Mouse (Mus musculus): Measurements from ENCODE around the gene Zfp213. TPM values are rescaled to one million over a fixed set of nuclear protein-coding genes. Genes with fewer than 3 reads are reported as not detected.

The Zfp213 gene
- polyA plus RNA-seq, 1 experiment from 2014 or later = 8.9 TPM

DNA sequence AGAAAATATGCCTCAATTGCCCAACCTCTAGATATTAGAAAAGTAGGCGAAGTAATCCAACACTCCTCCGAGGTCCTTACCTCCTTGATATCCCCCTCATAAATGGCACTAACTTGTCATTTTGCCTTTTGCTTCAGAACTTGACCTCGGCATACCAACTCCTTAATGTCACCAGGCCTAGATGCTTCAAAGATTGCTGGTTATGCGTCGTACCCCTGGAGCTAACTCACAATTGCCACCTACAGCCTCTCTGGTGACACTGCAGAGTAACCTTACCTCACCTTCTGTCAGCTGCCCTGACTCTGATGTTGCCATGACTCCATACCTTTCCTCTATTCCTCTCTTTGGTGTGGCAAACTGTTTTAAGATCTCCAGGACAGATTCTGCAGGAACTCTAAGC, 2.7 kb upstream of the Zfp213 start:
- no peak for DNase-seq (ENCODE audit: low spot score)
- 43% methylated on average over 5 of the region's 5 CpGs for WGBS

DNA sequence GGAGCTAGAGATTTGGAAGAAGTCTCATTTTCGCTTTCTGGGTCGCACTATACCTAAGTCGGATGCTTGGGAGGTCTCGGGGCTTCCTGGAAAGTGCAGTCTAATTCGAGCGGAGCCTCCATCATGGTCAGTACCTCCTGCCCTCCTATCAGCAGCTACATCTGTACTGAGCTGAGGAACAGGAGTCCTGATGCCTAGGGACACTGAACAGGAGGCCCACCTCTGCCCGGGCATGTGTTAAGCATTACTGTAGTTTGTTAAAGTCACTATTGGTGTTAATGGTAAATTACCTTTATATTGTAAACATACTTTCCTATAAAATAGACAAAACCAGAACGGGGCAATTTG, 304 bp upstream of the Zfp213 start:
- TF ChIP-seq CTCF (IDR thresholded peaks at IDR 0.05; ENCODE audit: low read depth) (no peak), EP300 (optimal IDR thresholded peaks at IDR 0.05) (no peak)
- ATAC-seq (ENCODE audit: low FRiP score, low TSS enrichment) = peak; percentile 79
- 4% methylated on average over 8 of the region's 8 CpGs for WGBS

More for the DNA sequence above, 2.7 kb upstream of the Zfp213 start:
- Histone ChIP-seq H3K36me3 (ENCODE audit: control insufficient read depth, insufficient read depth, low read length) (no peaks in the 10 kb centered on the region), H3K9ac (ENCODE audit: low read length) (no peak overlapping the region), H3K27ac (replicated peaks) (no peak overlapping the region), H3K4me2 (replicated peaks; ENCODE audit: low read depth) (no peak overlapping the region), H3K27me3 (ENCODE audit: control insufficient read depth, insufficient read depth, low read length) (no peaks in the 10 kb centered on the region), H3K4me3 (ENCODE audit: low read depth, low read length) (no peak overlapping the region), H3K9me3 (ENCODE audit: control insufficient read depth, low read length) (no peaks in the 10 kb centered on the region), H3K4me1 (replicated peaks; ENCODE audit: control insufficient read depth, insufficient read depth) (no peaks in the 10 kb centered on the region)
- no peak for ATAC-seq (ENCODE audit: low FRiP score, low TSS enrichment)
- TF ChIP-seq EP300 (optimal IDR thresholded peaks at IDR 0.05) (no peak), CTCF (IDR thresholded peaks at IDR 0.05; ENCODE audit: low read depth) (peak; percentile 57)

DNA sequence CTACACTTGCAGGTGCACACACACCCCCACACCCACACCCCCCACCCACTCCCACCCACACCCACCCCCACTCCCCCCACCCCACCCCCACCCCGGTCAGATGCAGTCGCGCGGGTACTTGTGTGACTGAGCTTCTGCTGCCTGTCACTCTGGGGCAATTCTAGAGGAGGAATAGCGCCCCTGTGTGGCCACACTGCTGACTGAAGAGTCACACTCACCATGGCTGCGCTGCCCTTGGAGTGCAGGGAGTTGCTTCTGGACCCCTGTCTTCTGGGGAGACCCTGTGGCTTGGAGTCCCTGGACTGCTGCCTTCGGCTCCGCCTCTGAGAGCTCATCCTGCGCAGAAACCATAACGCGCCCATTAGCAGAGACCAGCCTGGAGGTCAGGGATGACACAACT, 4.3 kb downstream of the Zfp213 start:
- Histone ChIP-seq H3K27ac (replicated peaks) (no peak overlapping the region), H3K4me1 (replicated peaks; ENCODE audit: control insufficient read depth, insufficient read depth) (no peaks in the 10 kb centered on the region), H3K9me3 (ENCODE audit: control insufficient read depth, low read length) (no peaks in the 10 kb centered on the region), H3K4me3 (ENCODE audit: low read depth, low read length) (no peak overlapping the region), H3K27me3 (ENCODE audit: control insufficient read depth, insufficient read depth, low read length) (no peaks in the 10 kb centered on the region), H3K4me2 (replicated peaks; ENCODE audit: low read depth) (no peak overlapping the region), H3K9ac (ENCODE audit: low read length) (no peak overlapping the region), H3K36me3 (ENCODE audit: control insufficient read depth, insufficient read depth, low read length) (peaks cover 9% of the 10 kb centered on the region; the same call in 1 of the 2 replicates)
- TF ChIP-seq CTCF (IDR thresholded peaks at IDR 0.05; ENCODE audit: low read depth) (peak; percentile 70), EP300 (optimal IDR thresholded peaks at IDR 0.05) (no peak)
- no peak for ATAC-seq (ENCODE audit: low FRiP score, low TSS enrichment)
- DNase-seq (ENCODE audit: low spot score) = peak; percentile 77
- 54% methylated on average over 11 of the region's 11 CpGs for WGBS

More for the DNA sequence above, 304 bp upstream of the Zfp213 start:
- H3K9me3 ChIP-seq (ENCODE audit: control insufficient read depth, low read length) = no peaks in the 10 kb centered on the region
- no peaks in the 10 kb centered on the region for H3K36me3 ChIP-seq (ENCODE audit: control insufficient read depth, insufficient read depth, low read length)
- peak overlapping the region; percentile 75 for H3K4me3 ChIP-seq (ENCODE audit: low read depth, low read length)
- H3K9ac ChIP-seq (ENCODE audit: low read length) = peak overlapping the region; percentile 91
- no peaks in the 10 kb centered on the region for H3K4me1 ChIP-seq (replicated peaks; ENCODE audit: control insufficient read depth, insufficient read depth)
- DNase-seq (ENCODE audit: low spot score) = no peak
- H3K4me2 ChIP-seq (replicated peaks; ENCODE audit: low read depth) = peak overlapping the region; percentile 68
- H3K27me3 ChIP-seq (ENCODE audit: control insufficient read depth, insufficient read depth, low read length) = no peaks in the 10 kb centered on the region
- H3K27ac ChIP-seq (replicated peaks) = peak overlapping the region; percentile 98

GRCm38 (mm10) chr17:23555243-23555916, 8.7 kb downstream of the Zfp213 start:
- DNase-seq (ENCODE audit: low spot score) = no peak
- peaks cover 9% of the 10 kb centered on the region; the same call in 1 of the 2 replicates for H3K36me3 ChIP-seq (ENCODE audit: control insufficient read depth, insufficient read depth, low read length)
- H3K27ac ChIP-seq (replicated peaks) = no peak overlapping the region
- H3K4me1 ChIP-seq (replicated peaks; ENCODE audit: control insufficient read depth, insufficient read depth) = no peaks in the 10 kb centered on the region; the same call in 1 of the 2 replicates
- H3K9ac ChIP-seq (ENCODE audit: low read length) = no peak overlapping the region
- ATAC-seq (ENCODE audit: low FRiP score, low TSS enrichment) = no peak
- H3K9me3 ChIP-seq (ENCODE audit: control insufficient read depth, low read length) = no peaks in the 10 kb centered on the region
- no peak overlapping the region for H3K4me3 ChIP-seq (ENCODE audit: low read depth, low read length)
- H3K4me2 ChIP-seq (replicated peaks; ENCODE audit: low read depth) = no peak overlapping the region
- 80% methylated on average over 7 of the region's 7 CpGs for WGBS
- TF ChIP-seq EP300 (optimal IDR thresholded peaks at IDR 0.05) (no peak), CTCF (IDR thresholded peaks at IDR 0.05; ENCODE audit: low read depth) (no peak)
- H3K27me3 ChIP-seq (ENCODE audit: control insufficient read depth, insufficient read depth, low read length) = no peaks in the 10 kb centered on the region

- ATAC-seq (ENCODE audit: low FRiP score, low TSS enrichment) (no peak), DNase-seq (ENCODE audit: low spot score) (no peak)
- Histone ChIP-seq H3K4me2 (replicated peaks; ENCODE audit: low read depth) (no peak overlapping the region), H3K4me3 (ENCODE audit: low read depth, low read length) (no peak overlapping the region), H3K9me3 (ENCODE audit: control insufficient read depth, low read length) (no peaks in the 10 kb centered on the region), H3K27ac (replicated peaks) (no peak overlapping the region), H3K36me3 (ENCODE audit: control insufficient read depth, insufficient read depth, low read length) (peaks cover 9% of the 10 kb centered on the region; the same call in 1 of the 2 replicates), H3K27me3 (ENCODE audit: control insufficient read depth, insufficient read depth, low read length) (no peaks in the 10 kb centered on the region), H3K4me1 (replicated peaks; ENCODE audit: control insufficient read depth, insufficient read depth) (no peaks in the 10 kb centered on the region; the same call in 1 of the 2 replicates), H3K9ac (ENCODE audit: low read length) (no peak overlapping the region)
- TF ChIP-seq CTCF (IDR thresholded peaks at IDR 0.05; ENCODE audit: low read depth) (no peak), EP300 (optimal IDR thresholded peaks at IDR 0.05) (no peak)
Measured at GRCm38 (mm10) chr17:23554321-23554720, 9.7 kb downstream of the Zfp213 start.

DNA sequence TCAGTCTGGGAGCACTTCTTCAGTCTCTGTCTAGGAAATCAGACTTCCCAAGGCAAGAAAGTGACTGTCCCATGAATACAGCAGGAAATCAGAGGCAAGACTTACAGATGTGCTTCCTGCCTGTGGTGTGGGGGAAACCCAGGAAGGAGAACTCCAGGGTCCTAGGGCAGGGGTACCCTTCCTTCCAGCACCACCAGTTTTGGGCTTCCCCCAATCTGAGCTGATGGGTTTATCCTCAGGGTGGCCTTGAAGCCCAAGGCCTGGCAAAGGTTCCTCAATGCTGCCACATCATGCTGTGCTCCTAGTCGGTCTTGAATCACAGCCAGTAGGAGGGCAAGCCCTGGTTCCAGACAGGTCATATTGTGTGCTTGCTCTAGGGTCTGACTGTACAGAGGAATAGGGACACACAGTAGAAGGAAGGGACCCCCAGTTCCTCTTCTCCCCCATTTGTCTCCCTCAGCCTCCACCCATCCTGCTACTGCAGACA, 10.4 kb downstream of the Zfp213 start:
- no peaks in the 10 kb centered on the region for H3K27me3 ChIP-seq (ENCODE audit: control insufficient read depth, insufficient read depth, low read length)
- H3K27ac ChIP-seq (replicated peaks) = no peak overlapping the region
- H3K36me3 ChIP-seq (ENCODE audit: control insufficient read depth, insufficient read depth, low read length) = peaks cover 9% of the 10 kb centered on the region; the same call in 1 of the 2 replicates
- ATAC-seq (ENCODE audit: low FRiP score, low TSS enrichment) (no peak), DNase-seq (ENCODE audit: low spot score) (no peak)
- H3K9ac ChIP-seq (ENCODE audit: low read length) = no peak overlapping the region
- no peak overlapping the region for H3K4me3 ChIP-seq (ENCODE audit: low read depth, low read length)
- no peak overlapping the region for H3K4me2 ChIP-seq (replicated peaks; ENCODE audit: low read depth)
- no peaks in the 10 kb centered on the region for H3K9me3 ChIP-seq (ENCODE audit: control insufficient read depth, low read length)
- no peak for TF ChIP-seq CTCF (IDR thresholded peaks at IDR 0.05; ENCODE audit: low read depth)
- TF ChIP-seq EP300 (optimal IDR thresholded peaks at IDR 0.05) = no peak
- H3K4me1 ChIP-seq (replicated peaks; ENCODE audit: control insufficient read depth, insufficient read depth) = no peaks in the 10 kb centered on the region; the same call in 1 of the 2 replicates
- 84% methylated on average over 1 of the region's 1 CpGs for WGBS
